Mouse (Mus musculus): ENCODE measurements around the gene Notch1. TPM values are rescaled to one million over a fixed set of nuclear protein-coding genes. Genes with fewer than 3 reads are reported as not detected.

Gene Notch1
- polyA plus RNA-seq, 1 experiment from 2014 or later: 13.3 TPM

DNA sequence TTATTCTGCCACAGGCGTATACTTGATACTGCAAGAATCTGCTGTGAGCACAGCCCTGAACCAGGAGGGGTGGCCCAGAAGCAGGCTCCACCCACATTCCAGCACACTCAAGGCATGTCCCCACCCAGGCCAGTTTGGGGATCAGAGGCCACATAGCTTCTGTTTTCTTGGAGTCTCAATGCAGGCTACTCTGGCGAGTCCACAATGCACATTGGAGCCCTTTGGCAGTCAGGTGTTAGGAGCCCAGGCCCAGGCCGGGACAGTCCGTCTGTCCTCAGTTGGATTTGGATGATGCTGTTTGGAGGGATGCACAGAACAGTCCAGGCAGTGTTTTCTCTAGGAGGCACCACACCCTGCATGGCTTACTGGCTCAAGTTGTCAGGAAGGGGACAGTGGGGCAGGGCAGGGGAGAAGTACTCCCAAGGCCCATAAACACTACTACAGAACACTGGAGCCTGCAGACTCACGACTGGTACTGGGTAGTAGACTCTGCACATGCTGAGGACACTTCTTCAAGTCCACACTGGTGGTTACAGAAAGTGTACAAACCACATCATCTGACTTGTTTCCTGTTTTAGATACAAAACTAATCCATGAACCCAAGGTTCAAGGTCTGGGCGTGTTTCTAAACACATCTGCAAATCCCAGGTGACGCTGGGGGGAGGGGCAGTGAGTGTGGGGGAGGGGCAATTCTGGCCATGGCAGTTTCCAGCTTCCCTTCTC lies 57.9 kb downstream of the Notch1 start:
- Histone ChIP-seq H3K36me3 (ENCODE audit: control insufficient read depth, insufficient read depth, low read length) (0 out of 2 replicates have a peak, but pooled peaks cover 11% of the 10 kb centered on the region), H3K4me3 (ENCODE audit: low read length) (no peak overlapping the region), H3K27ac (ENCODE audit: low read depth, low read length) (no peak overlapping the region), H3K9me3 (ENCODE audit: control insufficient read depth, low read length) (no peaks in the 10 kb centered on the region), H3K9ac (ENCODE audit: low read depth, low read length) (no peak overlapping the region), H3K4me2 (ENCODE audit: low read length) (no peak overlapping the region), H3K27me3 (replicated peaks; ENCODE audit: control insufficient read depth, insufficient read depth, low read length) (no peaks in the 10 kb centered on the region), H3K4me1 (ENCODE audit: control insufficient read depth, insufficient read depth, low read depth, low read length) (peaks cover 3% of the 10 kb centered on the region; the same call in 1 of the 2 replicates)
- 43% methylated on average over 7 of the region's 7 CpGs for WGBS
- ATAC-seq: no peak

DNA sequence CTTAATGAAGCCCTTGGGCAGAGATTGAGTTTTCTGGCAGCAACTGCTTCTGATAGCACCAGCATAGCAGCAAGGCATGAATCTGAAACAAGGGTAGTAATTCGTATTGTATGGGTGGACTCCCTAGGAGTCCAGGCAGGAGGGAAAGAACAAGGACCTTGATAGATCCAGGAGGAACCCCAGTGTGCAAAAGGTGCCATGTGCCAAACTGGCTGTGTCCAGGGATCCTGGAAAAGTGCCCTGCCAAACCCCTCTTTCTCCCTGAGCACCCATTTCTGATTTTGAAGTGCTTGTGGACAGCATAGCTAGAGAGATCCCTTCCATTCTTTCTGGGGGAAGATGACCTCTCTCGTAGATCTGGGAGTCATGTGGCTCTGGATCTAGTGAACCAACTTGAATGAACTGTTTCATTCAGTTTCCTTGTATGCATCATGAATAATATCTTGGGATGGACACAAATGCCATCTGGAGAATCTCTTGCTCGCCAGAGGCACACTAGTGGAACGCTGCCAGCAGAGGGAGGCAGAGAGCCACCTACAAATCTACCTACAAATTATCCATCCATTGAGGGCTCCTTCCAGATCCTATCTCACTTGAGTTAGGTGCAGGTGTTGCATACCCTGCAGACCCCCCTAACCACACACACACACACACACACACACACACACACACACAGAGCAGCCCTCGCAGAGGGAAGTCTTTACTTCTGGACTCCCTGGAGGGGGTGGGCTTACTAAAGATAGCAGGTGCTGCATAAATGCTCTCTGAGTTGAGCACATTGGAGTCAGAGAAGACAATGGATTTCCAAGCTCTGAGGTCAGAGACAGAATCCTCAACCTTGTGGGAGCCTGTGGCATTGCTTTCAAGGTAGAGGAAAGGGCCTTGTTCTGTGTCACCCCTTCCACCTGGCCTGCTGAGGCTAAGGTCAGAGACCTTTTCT lies 67.1 kb downstream of the Notch1 start:
- no peak overlapping the region for H3K4me3 ChIP-seq (ENCODE audit: low read length)
- no peak overlapping the region; the same call in 1 of the 2 replicates for H3K9ac ChIP-seq (ENCODE audit: low read depth, low read length)
- H3K4me1 ChIP-seq (ENCODE audit: control insufficient read depth, insufficient read depth, low read depth, low read length): peaks cover 20% of the 10 kb centered on the region
- H3K27me3 ChIP-seq (replicated peaks; ENCODE audit: control insufficient read depth, insufficient read depth, low read length): no peaks in the 10 kb centered on the region
- H3K36me3 ChIP-seq (ENCODE audit: control insufficient read depth, insufficient read depth, low read length): no peaks in the 10 kb centered on the region
- H3K9me3 ChIP-seq (ENCODE audit: control insufficient read depth, low read length): no peaks in the 10 kb centered on the region
- no peak for ATAC-seq
- WGBS: 22% methylated on average over 5 of the region's 5 CpGs
- no peak overlapping the region for H3K27ac ChIP-seq (ENCODE audit: low read depth, low read length)
- H3K4me2 ChIP-seq (ENCODE audit: low read length): no peak overlapping the region

- no peaks in the 10 kb centered on the region for H3K9me3 ChIP-seq (ENCODE audit: control insufficient read depth, low read length)
- no peak overlapping the region for H3K4me2 ChIP-seq (ENCODE audit: low read length)
- no peak for ATAC-seq
- H3K27me3 ChIP-seq (replicated peaks; ENCODE audit: control insufficient read depth, insufficient read depth, low read length): no peaks in the 10 kb centered on the region
- H3K4me3 ChIP-seq (ENCODE audit: low read length): no peak overlapping the region
- WGBS: 76% methylated on average over 1 of the region's 1 CpGs
- peaks cover 36% of the 10 kb centered on the region for H3K4me1 ChIP-seq (ENCODE audit: control insufficient read depth, insufficient read depth, low read depth, low read length)
- no peak overlapping the region for H3K9ac ChIP-seq (ENCODE audit: low read depth, low read length)
- H3K27ac ChIP-seq (ENCODE audit: low read depth, low read length): no peak overlapping the region
- no peaks in the 10 kb centered on the region for H3K36me3 ChIP-seq (ENCODE audit: control insufficient read depth, insufficient read depth, low read length)
Observed at GRCm38 (mm10) chr2:26447451-26447850, 69.0 kb downstream of the Notch1 start.

DNA sequence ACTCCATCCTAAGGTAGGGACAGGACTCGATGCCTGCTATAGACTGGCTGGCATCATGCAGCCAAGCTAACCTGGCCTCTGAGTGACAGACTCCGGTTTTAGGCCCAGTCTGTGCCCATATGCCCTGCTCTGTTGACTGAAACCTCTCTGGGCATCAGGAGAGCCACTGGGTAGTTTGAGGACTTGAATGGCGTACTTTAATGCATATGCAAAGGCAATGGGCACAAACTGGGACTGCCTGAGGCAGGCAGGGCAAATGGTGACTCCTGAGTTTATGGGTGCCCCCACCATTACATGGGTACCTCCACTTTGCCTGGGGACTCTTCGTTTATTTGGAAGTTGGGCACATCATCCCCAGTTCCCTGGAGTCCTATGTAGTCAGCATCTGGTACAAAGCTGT lies 69.8 kb downstream of the Notch1 start:
- Histone ChIP-seq H3K36me3 (ENCODE audit: control insufficient read depth, insufficient read depth, low read length) (no peaks in the 10 kb centered on the region; the same call in 1 of the 2 replicates), H3K27ac (ENCODE audit: low read depth, low read length) (peak overlapping the region; percentile 92; the same call in 1 of the 2 replicates), H3K9ac (ENCODE audit: low read depth, low read length) (peak overlapping the region; percentile 78), H3K27me3 (replicated peaks; ENCODE audit: control insufficient read depth, insufficient read depth, low read length) (no peaks in the 10 kb centered on the region), H3K4me1 (ENCODE audit: control insufficient read depth, insufficient read depth, low read depth, low read length) (peaks cover 36% of the 10 kb centered on the region), H3K4me2 (ENCODE audit: low read length) (peak overlapping the region; percentile 68), H3K9me3 (ENCODE audit: control insufficient read depth, low read length) (no peaks in the 10 kb centered on the region), H3K4me3 (ENCODE audit: low read length) (peak overlapping the region; percentile 56)
- 79% methylated on average over 4 of the region's 4 CpGs for WGBS
- ATAC-seq: no peak

DNA sequence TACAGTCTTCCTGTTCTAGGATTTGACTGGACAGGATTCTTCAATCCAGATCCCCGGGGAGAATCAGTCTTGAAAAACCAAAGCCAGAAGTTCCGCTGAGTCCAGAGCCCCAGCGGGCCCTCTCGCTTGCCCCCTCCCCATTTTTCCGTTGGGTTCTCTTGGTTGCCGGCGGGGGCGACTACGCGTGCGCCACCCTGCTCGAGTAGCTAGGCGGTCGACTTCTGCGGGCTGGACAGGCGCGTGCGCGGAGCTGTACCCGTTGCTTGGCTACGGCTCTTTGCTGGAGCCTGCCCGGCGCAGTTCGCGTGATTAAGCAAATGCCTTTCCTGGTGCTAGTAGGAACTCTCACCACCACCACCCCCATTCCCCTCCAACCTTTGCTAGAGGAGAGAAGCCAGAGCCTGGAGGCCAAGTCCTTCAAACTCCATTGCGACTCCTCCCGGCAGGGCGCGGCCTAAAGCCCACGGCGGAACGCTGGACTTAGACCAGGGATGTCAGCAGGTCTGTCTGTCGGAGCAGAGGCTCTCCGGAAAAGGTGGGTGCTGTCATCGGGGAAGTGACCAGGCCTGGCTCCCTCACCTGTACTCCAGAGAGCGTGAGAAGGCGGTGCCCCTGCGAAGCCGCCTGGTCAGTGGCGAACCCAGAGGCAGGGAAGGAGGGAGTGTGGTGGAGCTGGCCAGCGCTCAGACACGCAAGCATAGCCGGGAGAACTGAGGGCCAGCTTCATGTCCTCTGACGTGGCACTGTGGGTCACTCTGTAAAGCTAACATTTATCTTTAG lies 70.6 kb downstream of the Notch1 start:
- WGBS: under 1% methylated on average over 44 of the region's 44 CpGs
- Histone ChIP-seq H3K9me3 (ENCODE audit: control insufficient read depth, low read length) (no peaks in the 10 kb centered on the region), H3K4me3 (ENCODE audit: low read length) (peak overlapping the region; percentile 56), H3K27ac (ENCODE audit: low read depth, low read length) (peak overlapping the region; percentile 92), H3K27me3 (replicated peaks; ENCODE audit: control insufficient read depth, insufficient read depth, low read length) (no peaks in the 10 kb centered on the region), H3K4me1 (ENCODE audit: control insufficient read depth, insufficient read depth, low read depth, low read length) (peaks cover 36% of the 10 kb centered on the region), H3K36me3 (ENCODE audit: control insufficient read depth, insufficient read depth, low read length) (peaks cover 4% of the 10 kb centered on the region), H3K4me2 (ENCODE audit: low read length) (peak overlapping the region; percentile 68), H3K9ac (ENCODE audit: low read depth, low read length) (peak overlapping the region; percentile 78)
- ATAC-seq: peak; percentile 92

DNA sequence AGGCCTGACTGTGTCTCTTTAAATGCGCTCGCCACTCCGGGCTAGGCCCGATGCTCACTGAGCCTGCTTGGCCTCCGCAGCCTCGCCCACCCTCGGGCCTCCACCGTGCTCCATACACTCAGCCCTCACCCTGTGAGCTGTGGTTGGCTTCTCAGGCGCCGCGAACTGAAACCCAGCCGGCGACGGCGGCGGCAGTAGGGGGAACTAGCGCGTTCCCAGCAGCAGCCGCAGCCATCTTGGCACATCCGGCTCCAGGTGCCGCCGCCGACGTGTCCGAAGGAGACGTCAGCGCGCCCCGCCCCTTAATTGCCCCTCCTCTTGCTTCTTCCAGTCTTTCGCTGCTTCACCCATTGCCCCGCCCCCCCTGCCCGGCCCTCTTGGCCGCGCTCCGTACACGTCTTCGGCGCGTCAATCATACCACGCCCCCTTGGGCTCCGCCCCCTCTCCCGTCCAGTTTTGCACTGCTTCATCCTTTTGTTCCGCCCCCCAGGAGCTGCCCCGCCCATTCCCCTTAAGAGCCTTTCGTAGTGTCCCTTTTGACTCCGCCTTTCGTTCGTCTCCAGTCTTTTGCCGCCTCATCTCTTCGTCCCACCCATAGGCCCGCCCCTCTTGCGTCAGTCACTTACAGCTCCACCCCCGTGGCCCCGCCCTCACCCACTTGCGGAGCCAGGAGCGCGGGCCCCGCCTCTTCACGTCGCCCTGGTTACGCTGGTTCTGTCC lies 71.4 kb downstream of the Notch1 start, which contains the start of gene Sec16a:
Gene Sec16a (minus strand): TSS at position 271 of the 720 bp plus-strand sequence.
- H3K4me1 ChIP-seq (ENCODE audit: control insufficient read depth, insufficient read depth, low read depth, low read length): peaks cover 36% of the 10 kb centered on the region
- no peaks in the 10 kb centered on the region for H3K27me3 ChIP-seq (replicated peaks; ENCODE audit: control insufficient read depth, insufficient read depth, low read length)
- peak within 1 kb of the TSS; percentile 90 for H3K4me2 ChIP-seq (ENCODE audit: low read length)
- peak within 1 kb of the TSS; percentile 92 for H3K27ac ChIP-seq (ENCODE audit: low read depth, low read length)
- H3K9me3 ChIP-seq (ENCODE audit: control insufficient read depth, low read length): no peaks in the 10 kb centered on the region
- peak within 1 kb of the TSS; percentile 78 for H3K9ac ChIP-seq (ENCODE audit: low read depth, low read length)
- WGBS: under 1% methylated on average over 60 of the region's 61 CpGs
- ATAC-seq: peak; percentile 93
- H3K36me3 ChIP-seq (ENCODE audit: control insufficient read depth, insufficient read depth, low read length): peaks cover 11% of the 10 kb centered on the region
- peak within 1 kb of the TSS; percentile 56 for H3K4me3 ChIP-seq (ENCODE audit: low read length)

DNA sequence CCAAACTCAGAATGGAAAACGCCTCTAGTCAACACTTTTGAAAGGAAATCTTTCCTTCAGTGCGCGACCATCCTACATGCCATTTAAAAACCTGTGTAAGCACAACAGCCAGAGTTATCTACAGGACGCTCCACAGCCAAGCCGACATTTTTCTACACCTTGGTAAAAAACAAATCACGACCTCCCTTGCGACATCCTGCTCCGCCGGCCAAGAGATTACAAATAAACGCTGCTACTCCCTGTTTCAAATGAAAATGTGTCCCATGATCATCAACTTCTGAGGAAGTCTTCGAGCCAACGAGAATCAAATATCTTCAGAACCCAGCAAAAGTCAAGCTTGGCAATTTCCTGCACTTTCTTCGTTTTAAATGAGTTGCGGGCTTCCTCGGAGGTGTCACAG lies 72.1 kb downstream of the Notch1 start:
- Histone ChIP-seq H3K27me3 (replicated peaks; ENCODE audit: control insufficient read depth, insufficient read depth, low read length) (no peaks in the 10 kb centered on the region), H3K4me2 (ENCODE audit: low read length) (peak overlapping the region; percentile 90), H3K4me3 (ENCODE audit: low read length) (peak overlapping the region; percentile 56), H3K9me3 (ENCODE audit: control insufficient read depth, low read length) (no peaks in the 10 kb centered on the region), H3K27ac (ENCODE audit: low read depth, low read length) (peak overlapping the region; percentile 79; the same call in 1 of the 2 replicates), H3K4me1 (ENCODE audit: control insufficient read depth, insufficient read depth, low read depth, low read length) (peaks cover 36% of the 10 kb centered on the region), H3K9ac (ENCODE audit: low read depth, low read length) (peak overlapping the region; percentile 75), H3K36me3 (ENCODE audit: control insufficient read depth, insufficient read depth, low read length) (peaks cover 16% of the 10 kb centered on the region)
- ATAC-seq: no peak
- 5% methylated on average over 15 of the region's 15 CpGs for WGBS

DNA sequence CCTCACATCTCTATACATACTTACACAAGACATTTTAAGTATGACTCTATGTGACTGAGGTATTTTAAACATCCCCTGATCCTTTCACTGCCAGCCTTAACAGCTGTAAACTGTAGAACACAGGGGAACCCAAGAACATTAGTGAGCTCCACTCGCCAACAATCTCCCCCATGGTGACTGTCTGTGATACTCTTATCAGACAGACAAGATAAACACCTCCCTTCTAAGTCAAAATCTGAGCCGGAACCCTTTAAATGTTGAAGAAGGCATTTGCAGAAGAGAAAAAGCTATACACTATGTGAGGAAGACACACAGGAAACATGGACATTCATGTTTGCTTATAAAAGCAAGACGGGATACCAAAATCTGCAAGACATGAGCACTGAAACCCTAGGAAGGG lies 72.6 kb downstream of the Notch1 start:
- H3K4me2 ChIP-seq (ENCODE audit: low read length): peak overlapping the region; percentile 90
- H3K9me3 ChIP-seq (ENCODE audit: control insufficient read depth, low read length): no peaks in the 10 kb centered on the region
- peak overlapping the region; percentile 75 for H3K9ac ChIP-seq (ENCODE audit: low read depth, low read length)
- H3K4me1 ChIP-seq (ENCODE audit: control insufficient read depth, insufficient read depth, low read depth, low read length): peaks cover 32% of the 10 kb centered on the region
- peaks cover 19% of the 10 kb centered on the region for H3K36me3 ChIP-seq (ENCODE audit: control insufficient read depth, insufficient read depth, low read length)
- H3K27ac ChIP-seq (ENCODE audit: low read depth, low read length): no peak overlapping the region
- ATAC-seq: no peak
- peak overlapping the region; percentile 56 for H3K4me3 ChIP-seq (ENCODE audit: low read length)
- WGBS: 72% methylated on average over 3 of the region's 3 CpGs
- no peaks in the 10 kb centered on the region for H3K27me3 ChIP-seq (replicated peaks; ENCODE audit: control insufficient read depth, insufficient read depth, low read length)

Data from hindbrain, embryonic 16.5 days (tissue).